Mouse (Mus musculus) embryonic facial prominence, embryonic 12.5 days (tissue): ENCODE measurements around the gene Crhr2. TPM values are rescaled to one million over a fixed set of nuclear protein-coding genes. Genes with fewer than 3 reads are reported as not detected.

Experiments used
- polyA plus RNA-seq: library from polyadenylated mRNA; unstranded; fragments of >200 nt; fragmentation: Nextera tagmentation; extraction: Ambion mirVana; gene quantifications from 2 replicates; pipeline ENCODE4 v1.2.1, GENCODE M21; 2016

The Crhr2 gene
- polyA plus RNA-seq, 1 experiment from 2014 or later: 0.23 TPM

Other genes with a start within 250 kb of the Crhr2 start
- 4.7 and 5.2 TPM in 2 replicates for gene Nod1, start 160.4 kb downstream of the Crhr2 start, polyA plus RNA-seq
- 9.8 and 12.5 TPM in 2 replicates for gene Ggct, start 140.1 kb downstream of the Crhr2 start, polyA plus RNA-seq
- 150 and 151 TPM in 2 replicates for gene Gars, start 95.0 kb downstream of the Crhr2 start, polyA plus RNA-seq
- 2.4 and 2.6 TPM in 2 replicates for gene Inmt, start 42.0 kb upstream of the Crhr2 start, polyA plus RNA-seq
- gene Mindy4, start 70.4 kb upstream of the Crhr2 start, polyA plus RNA-seq: 18.8 and 20.6 TPM in 2 replicates
- 9.8 and 11.1 TPM in 2 replicates for gene Aqp1, start 203.4 kb upstream of the Crhr2 start, polyA plus RNA-seq
- gene Ghrhr, start 243.3 kb upstream of the Crhr2 start, polyA plus RNA-seq: not detected in 2 replicates